Mouse (Mus musculus) erythroid progenitor cell, adult 5-6 weeks (primary cell): ENCODE results near the gene Ccdc24. TPM values are rescaled to one million over a fixed set of nuclear protein-coding genes. Genes with fewer than 3 reads are reported as not detected.

Experiments used
- ATAC-seq: replicated peaks from 2 replicates; pipeline ENCODE4 v1.8.0; 2016; ENCODE audit warnings: moderate number of reproducible peaks, mild to moderate bottlenecking, moderate TSS enrichment, inconsistent platforms; ENCODE audit not compliant: poor library complexity, low FRiP score, severe bottlenecking
- total RNA-seq, 2 experiments: library from RNA; stranded (forward) in 1 of 2; stranded (reverse) in 1 of 2; fragments of 150-400 nt in 1 of 2; fragments of 186-747, 209-891 nt in 1 of 2; gene quantifications; 2 replicates each; pipeline versions ENCODE4 v1.2.3 to v1.2.4; 2015 to 2017; ENCODE audit warnings: low replicate concordance in 2 of 2

Ccdc24 gene
- total RNA-seq, 2 experiments from 2014 or later: 0.98 to 1.3 TPM

DNA sequence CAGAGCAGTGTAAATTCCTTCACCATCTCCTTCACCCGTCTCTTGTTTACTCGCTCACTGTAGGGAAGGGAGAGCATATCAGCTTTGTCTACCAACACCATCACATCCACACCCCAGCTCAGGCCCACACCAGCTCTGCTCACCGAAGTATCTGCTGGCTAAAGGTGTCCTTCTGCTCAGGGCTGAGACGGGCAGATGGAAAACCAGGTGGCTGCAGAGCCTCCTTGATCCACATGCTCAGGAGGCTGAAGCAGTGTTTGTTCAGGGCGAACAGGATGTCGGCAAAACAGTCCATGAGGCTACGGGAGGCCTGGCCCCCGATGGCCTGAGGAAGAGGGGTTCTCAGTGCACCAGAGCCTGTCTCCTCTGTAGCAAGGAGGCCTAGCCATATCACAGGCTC lies 22.2 kb upstream of the Ccdc24 start:
- ATAC-seq: no peak

DNA sequence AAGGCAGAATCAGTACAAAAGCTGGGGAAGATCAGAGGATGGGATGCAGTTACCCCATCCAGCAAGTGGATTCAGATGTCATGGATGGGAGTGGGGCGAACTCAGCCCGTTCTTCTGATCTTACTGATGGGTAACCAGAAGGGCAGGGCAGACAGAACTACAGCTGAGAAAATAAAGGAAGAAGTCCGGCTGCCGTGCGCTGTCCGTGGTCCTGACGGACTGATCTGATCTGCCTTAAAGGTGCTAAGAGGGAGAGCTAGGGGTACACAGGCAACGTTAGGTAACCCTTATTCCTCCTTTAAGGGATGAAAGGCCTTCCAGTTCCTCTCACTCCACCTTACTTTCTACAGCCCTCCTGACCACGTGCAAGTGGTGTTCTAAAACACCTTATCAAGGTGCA lies 21.0 kb upstream of the Ccdc24 start:
- no peak for ATAC-seq

DNA sequence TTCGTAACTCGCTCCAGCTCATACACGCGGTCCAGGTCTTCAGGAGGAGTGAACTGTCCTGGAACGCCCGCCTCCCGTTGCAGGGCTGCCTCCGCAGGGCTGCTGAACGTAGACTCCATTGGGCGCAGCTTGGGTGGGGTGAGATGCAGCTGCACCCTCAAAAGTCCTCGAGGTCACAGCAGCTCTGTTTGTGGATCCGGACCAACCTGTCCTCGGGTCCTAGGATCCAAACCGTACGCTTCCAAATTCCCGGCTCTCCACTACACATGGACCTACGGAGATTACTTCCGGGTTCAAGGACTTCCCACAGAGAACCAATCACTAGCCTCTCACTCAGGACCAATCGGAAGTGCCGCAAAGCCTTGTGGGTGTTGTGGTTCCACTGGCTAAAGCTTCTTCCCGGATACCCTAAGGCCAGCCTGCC lies 19.4 kb upstream of the Ccdc24 start, which contains the start of gene Dph2:
Dph2 (minus strand) TSS at position 295 of the 424 bp plus-strand sequence.
- ATAC-seq: peak; percentile 87

DNA sequence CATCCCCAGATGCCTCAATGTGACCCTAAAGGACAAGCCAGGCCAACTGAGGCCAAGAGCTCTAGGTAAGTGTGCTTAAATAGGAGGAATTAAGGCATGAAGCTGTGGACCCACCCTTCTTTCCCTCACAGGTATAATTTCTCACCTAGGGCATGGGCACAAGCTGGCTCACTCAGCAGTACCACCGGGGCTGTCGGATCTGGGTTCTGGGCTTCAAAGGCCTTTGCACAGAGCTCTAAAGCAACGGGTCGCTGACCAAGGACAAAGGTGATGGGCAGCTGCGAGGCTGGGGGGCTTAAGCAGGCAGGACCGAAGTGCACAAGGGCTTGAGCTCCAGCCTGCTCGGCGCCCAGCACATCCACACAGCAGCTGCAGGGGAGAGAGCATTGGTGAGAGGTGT lies 18.4 kb upstream of the Ccdc24 start:
- no peak for ATAC-seq

DNA sequence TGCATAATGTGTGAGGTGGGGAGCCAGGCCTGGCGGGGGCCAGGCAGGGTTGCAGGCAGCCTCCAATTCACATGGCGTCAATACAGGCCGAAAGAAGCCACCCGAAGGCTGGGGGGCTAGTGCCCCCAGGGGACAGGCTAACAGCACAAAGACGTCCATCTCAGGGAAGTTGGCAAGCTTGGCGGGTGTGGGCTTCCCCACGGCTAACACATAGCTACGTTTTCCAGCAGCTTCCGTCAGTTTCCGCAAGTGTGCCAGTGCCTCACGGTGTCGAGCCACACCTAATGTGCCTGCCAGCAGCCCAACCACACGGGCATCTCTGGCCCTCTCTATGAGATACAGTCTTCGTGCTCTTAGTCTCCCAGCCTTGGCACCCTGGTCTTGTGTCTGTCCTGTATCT lies 17.7 kb upstream of the Ccdc24 start:
- ATAC-seq: no peak

DNA sequence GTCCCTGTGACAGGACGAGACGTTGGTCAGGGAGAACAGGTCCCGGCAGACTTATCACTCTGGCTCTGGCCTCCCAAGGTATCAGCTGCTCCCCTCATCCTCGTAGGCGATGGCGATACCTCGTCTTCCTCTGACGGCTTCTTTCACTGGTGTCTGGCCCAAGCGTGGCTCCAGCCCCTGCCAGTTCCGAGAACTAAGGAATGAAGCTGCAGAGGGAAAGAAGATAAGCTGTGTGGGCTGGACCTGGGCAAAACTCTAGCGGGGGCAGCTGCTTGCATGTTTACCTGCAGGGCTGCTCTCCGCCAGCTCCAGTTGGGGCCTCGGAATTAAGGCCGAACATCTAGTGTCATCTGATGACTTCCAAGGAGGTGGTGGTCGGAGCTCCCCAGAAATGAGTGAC lies 17.1 kb upstream of the Ccdc24 start:
- no peak for ATAC-seq

DNA sequence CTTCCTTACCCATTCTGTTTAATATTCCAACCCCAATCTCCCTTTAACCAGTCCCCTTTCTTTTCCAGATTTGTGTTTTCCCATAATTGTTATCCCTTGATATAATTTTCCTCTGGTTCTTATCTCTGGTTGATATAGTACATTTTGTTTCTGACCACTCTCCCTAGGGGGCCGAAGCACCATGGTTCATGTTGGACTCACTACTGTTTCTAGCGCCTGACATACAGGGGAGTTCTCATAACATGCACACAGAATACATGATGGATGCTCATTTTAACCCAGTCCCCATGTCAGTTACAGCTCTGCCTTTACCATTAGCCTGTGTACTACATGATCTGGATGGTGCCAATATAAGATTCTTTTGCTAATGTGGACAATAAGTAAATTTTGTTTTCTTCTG lies 15.6 kb upstream of the Ccdc24 start:
- ATAC-seq: no peak

DNA sequence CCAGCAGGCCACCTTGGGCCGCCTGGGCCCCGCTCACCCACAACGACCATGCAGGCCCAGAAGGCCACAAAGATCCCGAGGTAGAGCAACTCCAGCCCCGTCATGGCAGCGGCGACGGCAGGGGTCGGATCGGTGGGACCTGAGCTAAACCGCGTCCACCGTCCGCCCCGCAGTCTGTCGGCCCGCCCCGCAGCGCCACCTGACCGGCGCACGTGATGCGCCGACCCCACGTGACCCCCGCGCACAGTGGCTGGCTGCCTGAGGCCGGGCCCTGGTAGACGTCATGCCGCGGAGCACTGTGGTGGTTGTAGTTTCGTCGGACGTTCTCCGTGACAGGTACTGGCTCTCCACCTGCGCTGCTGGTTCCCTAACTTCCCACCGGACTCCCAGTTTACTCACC lies 14.8 kb upstream of the Ccdc24 start, which contains the start of gene Atp6v0b:
Atp6v0b (minus strand) TSS at position 201 of the 400 bp plus-strand sequence.
- ATAC-seq: peak; percentile 86

DNA sequence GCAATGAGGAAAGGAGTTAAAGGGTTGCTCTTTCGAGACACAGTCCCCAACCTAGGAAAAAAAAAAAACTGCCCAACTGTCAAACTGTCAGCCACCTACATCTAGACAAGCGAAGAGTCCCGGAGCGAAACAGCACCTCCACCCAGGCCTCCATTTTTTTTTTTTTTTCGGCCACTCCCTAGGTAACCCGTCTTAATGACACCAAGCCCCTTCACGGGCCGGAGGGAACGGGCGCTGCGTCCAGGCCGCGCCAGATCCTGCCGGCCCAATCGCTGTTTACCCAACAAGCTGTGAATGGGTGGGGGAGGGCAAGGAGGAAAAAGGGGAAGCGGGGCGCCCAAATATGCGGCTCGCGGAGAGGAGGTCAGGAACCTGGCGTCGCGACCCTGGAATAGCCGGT lies 14.3 kb upstream of the Ccdc24 start:
- ATAC-seq: peak; percentile 43

DNA sequence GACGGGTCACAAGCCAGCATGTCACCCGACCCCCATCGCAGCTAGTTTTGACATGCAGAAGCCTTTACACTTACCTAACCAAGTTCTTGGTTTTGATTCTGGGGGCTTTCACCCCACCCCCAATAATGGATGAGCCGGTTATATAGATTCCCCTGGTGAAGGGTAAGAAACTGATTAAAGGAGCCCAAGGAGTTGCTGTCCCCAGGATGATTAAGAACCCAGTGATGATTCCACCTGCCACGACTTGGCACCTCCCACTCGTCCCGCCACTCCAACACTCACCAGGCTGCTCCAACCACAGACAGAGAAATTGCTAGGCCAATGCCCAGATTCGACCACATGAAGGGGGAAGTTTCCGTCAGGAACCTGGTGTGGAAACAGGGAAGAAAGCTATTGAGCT lies 13.6 kb upstream of the Ccdc24 start:
- ATAC-seq: no peak

DNA sequence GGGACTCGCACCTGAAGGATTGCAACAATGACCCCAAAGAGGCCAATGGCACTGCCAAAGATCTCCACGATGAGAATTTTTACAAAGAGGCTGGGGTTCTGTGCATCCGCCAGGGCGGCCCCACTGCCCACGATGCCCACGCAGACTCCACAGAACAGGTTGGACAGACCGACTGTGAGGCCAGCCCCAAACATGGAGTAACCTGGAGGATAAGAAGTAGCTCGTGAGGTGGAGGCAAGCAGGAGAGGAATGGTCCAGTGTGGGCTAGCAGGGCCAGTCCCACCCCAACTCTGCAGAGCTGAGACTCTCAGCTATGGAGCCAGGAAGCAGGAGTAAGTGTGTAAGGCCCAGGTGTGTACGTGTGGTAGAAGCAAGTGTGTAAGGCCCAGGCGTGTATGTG lies 12.7 kb upstream of the Ccdc24 start:
- ATAC-seq: no peak

DNA sequence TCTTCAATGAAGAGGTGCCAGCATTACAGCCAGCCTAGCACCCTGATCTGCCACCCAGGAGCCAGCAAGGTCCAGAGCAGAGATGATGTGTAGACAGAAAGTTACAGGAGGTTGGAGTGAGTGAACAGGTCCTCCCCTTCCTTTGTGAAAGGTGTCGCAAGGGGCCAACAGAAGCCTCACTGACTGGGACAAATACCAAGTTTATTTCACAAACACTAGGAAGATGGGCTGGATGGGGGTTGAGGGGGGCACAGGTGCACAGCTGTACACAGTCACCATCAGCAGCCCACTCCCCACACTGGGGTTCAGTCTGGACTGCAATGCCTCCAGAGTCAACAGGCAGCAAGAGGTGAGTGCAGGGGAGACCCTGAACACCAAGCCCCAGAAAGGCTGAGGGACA lies 11.8 kb upstream of the Ccdc24 start:
- no peak for ATAC-seq

DNA sequence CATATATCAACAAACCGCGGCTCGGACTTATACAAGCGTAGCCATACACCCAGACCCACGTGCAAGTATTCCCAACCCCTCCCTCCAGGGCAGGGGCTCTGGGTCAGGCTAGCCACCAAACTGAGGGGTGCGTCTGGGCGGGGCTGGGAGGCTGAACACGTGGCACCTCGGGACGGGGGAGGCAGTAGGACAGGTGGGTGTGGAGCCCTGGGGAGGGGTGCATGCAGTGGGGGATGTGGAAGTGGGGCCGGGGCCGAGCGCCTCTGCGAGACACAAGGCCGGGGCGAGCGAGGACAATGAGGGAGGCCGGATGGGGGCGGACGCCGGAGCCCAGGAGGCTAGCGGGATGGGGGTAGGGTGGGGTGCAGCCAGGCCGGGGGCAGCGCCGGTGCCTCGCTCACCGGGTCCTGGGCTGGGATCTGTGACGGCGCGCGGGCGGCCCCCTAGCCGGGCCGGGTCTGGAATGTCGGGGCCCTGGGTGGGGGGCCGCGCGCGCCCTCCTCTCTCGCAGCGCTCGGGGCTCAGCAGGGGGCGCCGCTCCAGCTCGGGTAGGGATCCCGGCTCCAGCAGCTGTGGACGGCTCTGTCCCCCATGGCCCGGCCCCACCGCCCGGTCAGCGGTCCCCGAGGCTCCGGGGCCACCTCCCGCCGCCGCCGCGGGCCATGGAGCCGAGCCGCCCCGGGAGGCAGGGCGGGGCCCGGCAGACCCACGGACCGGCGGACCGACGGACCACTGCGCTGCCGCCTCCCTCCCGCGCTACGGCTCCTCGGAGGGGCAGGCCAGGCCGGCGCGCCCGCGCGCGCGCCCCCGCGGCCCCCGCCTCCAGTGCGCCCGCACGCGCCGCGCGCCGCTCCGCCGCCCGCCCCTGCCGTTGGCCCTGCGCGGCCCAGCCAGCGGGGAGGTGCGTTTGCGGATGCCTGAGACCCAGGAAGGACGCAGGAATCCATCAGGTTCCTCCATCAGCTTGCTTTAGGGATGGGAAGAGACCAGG lies 10.6 kb upstream of the Ccdc24 start, which contains the start of gene B4galt2:
B4galt2 (minus strand) TSS at position 787 of the 991 bp plus-strand sequence.
- ATAC-seq: no peak

DNA sequence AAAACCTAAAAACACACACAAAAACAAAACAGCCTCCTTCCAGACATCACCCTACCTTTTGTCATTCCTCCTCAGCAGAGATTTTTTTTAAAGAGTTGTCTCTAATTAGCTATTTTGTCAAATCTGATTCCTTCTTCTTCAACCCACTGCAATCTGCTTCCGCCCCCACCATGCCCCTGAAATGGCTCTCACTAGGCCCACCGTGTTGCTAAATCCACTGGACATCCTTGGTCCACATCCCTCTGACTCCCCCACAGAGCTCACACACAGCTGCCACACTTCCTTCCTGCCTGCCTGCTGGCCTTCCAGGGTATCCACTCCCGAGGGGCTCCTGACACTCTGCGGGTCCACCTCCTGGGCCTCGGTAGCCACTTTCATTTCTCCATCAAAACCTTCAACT lies 6.3 kb upstream of the Ccdc24 start:
- ATAC-seq: no peak

DNA sequence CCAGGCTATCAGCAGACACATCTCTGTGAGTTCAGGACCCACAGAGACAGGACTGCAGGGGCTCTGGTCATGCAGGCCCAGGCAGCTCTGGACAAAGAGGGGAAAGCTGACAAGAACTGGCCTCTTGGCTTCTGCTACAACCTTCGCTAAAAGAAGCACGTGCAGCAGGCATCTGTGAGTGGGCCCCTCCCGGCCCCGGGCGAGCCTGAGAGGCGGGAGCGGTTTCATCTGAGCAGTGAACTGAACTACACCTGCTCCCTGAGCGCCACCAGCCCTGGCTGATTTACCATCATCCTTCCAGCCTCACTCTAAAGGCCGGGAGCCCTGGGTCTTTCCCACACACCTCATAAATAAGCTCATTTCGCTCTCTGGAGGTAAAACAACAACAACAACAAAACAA lies 5.9 kb upstream of the Ccdc24 start:
- ATAC-seq: no peak

DNA sequence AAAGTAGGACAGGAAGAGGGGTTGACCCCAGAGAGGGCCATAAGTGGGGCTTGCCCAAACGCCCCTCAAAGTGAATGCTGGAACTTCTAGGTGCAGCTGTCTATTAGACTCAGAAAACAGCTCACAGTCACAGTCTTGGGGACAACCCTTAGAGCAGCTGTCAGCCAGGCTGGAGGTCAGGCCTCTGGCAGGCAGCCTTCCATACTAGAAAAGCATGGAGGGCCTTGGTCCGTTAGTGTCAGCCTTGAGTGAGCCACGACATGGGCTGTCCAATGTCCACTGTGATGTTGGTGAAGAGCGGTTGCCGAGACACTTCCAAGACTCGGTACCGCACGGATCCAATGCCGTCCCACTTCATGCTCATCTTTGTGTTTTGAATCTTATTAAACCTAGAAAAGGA lies 1.3 kb upstream of the Ccdc24 start:
- no peak for ATAC-seq

DNA sequence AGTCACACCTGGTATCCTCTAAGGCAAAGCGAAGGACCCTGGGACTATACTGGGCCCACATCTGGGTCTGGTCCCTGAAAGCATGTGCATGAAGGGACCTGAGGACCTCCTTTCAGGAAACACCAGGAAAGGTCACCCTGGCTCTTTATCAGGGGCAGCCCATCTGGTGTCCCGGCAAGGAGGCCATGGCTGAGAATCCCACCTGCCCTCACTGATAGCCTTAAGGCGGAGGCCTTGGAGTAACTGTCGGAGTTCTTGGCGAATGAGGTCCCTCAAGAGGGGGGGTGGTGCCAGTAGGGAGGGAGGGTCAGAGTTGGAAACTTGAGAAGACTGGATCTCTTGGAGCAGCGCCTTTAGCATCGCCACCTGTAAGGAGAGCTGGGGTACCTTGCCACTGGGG lies 570 bp downstream of the Ccdc24 start:
- no peak for ATAC-seq

DNA sequence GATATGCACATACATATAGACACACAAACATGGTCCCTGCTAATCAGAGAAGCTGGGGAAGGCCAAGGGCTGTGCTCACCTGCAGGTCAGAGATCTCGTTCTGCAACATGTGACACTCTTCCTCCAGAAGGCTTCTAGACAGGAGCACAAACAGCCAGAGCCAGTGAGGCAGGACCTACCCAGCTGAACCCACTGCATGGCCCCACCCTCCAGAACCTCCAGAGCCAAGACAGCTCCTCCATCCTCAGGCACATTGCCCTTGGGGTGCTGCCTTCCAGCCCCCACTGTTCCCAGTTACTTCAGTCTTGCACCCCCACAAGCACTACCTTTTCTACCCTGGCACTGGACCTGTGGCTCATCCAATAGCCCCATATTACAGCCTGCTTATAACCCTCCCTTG lies 1.9 kb downstream of the Ccdc24 start:
- ATAC-seq: peak; percentile 22

DNA sequence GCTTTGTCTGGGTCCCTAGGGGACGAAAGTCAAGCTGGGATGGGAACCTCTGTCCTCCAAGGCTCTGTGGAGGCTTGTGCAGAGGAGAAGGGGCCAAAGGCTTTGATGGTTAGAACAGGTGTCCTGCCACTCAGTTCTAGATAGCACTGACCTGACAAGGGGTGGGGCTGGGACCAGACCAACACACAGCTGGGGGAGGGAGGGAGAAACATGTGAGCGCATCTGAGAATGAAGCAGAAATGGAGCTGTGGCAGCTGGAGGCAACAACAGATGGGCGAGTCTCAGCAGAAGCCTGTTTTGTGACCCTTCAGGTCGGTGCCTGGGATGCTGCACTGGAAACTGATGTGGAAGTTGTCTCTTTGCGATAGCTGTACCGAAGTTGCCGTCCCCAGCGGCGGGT lies 3.0 kb downstream of the Ccdc24 start:
- ATAC-seq: no peak

DNA sequence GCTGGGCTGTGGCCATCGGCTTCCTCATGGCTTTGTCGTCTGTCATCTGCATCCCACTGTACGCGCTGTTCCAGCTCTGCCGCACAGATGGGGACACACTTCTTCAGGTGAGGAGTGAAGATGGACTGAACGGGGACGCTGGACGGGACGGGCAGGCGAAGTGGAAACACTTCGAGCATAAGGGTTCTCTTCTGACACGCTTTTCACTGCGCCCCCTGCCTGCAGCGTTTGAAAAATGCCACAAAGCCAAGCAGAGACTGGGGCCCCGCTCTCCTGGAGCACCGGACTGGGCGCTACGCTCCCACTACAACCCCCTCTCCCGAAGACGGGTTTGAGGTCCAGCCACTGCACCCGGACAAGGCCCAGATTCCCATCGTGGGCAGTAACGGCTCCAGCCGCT lies 4.5 kb downstream of the Ccdc24 start:
- ATAC-seq: 0 out of 2 replicates have a peak, but pooled peaks have one; percentile 12

DNA sequence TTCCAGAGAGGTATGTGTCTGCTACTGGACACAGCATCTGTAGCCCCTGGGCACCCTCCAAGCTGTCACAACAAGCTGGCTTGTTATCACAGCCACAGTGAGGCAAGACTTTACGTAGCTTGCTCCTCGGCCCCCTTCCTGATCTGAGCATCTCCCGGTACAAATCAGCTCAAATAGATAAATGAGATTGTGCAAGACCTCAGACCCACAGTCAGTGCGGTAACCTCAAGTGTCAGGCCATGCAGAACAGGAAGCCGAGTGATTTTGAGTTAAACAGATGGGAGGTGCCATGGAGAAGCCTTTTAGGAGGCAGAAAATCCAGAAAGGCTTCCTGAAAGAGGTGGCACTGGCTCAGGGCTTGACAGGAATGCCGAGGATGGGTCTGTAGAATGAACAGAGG lies 5.4 kb downstream of the Ccdc24 start:
- no peak for ATAC-seq
